In genomic region chr16:26723952-26724747, GRCm38 (mm10) we compare ENCODE assay signal across 18 mouse cellular contexts.
DNase-seq lines count a peak whose midpoint lies in the region; ATAC-seq lines count a peak whose summit lies in the region.
"Had no signal": no experiment of that assay in that cellular context is flagged by ENCODE, and none has a peak within 500 bp of the region (broad histone marks: within the 10 kb centered on the region; RNA-seq: fewer than 3 reads in every experiment).

No protein-coding gene starts in this region.

- DNase-seq in limb, embryonic 11.5 days (ENCODE audit: low spot score), result no peak
- no peak for DNase-seq in limb, embryonic 10.5 days (ENCODE audit: low spot score)
- peak; percentile 74 for DNase-seq in NIH3T3 (ENCODE audit: low read depth)
- DNase-seq in embryo, embryonic 11.5 days (ENCODE audit: low read depth, low spot score), result peak; percentile 7
- DNase-seq in forebrain, embryonic 10.5 days (ENCODE audit: extremely low spot score, low spot score), result no peak
- no peak for DNase-seq in left cerebral cortex, adult 8-10 months (ENCODE audit: low spot score in 2 of 2)
- DNase-seq in retina, embryonic 14.5 days (ENCODE audit: low spot score), result no peak
- DNase-seq: B cell, adult 2 months; cerebellum, adult 11 months; kidney, adult 2 months; kidney, postnatal 25 days; layer of hippocampus, adult 9-11 months; lung, postnatal 10 days had no signal

- H3K27ac ChIP-seq in limb, embryonic 11.5 days (replicated peaks; ENCODE audit: low read depth, low read length), result no peak overlapping the region
- H3K27ac ChIP-seq in limb, embryonic 10.5 days, result no peak overlapping the region
- H3K27ac ChIP-seq in forebrain, embryonic 10.5 days, result no peak overlapping the region
- H3K27ac ChIP-seq: forebrain, embryonic 13.5 days; hindbrain, postnatal 0 days; liver, embryonic 14.5 days; neural tube, embryonic 13.5 days had no signal

- no peaks in the 10 kb centered on the region for H3K9me3 ChIP-seq in limb, embryonic 11.5 days (ENCODE audit: control insufficient read depth, low read length)
- no peaks in the 10 kb centered on the region for H3K9me3 ChIP-seq in limb, embryonic 10.5 days (replicated peaks)
- no peaks in the 10 kb centered on the region for H3K9me3 ChIP-seq in forebrain, embryonic 10.5 days
- H3K9me3 ChIP-seq: forebrain, embryonic 13.5 days; neural tube, embryonic 13.5 days had no signal

- H3K27me3 ChIP-seq in limb, embryonic 11.5 days (ENCODE audit: control insufficient read depth, insufficient read depth, low read length), result no peaks in the 10 kb centered on the region
- no peaks in the 10 kb centered on the region for H3K27me3 ChIP-seq in limb, embryonic 10.5 days (ENCODE audit: low read depth, poor library complexity, severe bottlenecking)
- no peaks in the 10 kb centered on the region for H3K27me3 ChIP-seq in forebrain, embryonic 10.5 days (ENCODE audit: poor library complexity, severe bottlenecking)
- H3K27me3 ChIP-seq: forebrain, embryonic 13.5 days; neural tube, embryonic 13.5 days had no signal

- 49% methylated on average over 5 of the region's 5 CpGs for WGBS in limb, embryonic 11.5 days
- WGBS in limb, embryonic 10.5 days, result 62% methylated on average over 5 of the region's 5 CpGs
- WGBS in forebrain, embryonic 10.5 days, result 68% methylated on average over 5 of the region's 5 CpGs

- no peak overlapping the region for H3K9ac ChIP-seq in limb, embryonic 11.5 days (ENCODE audit: low read length)
- H3K9ac ChIP-seq: forebrain, embryonic 13.5 days; liver, embryonic 14.5 days; neural tube, embryonic 13.5 days had no signal

- H3K4me1 ChIP-seq in limb, embryonic 11.5 days (ENCODE audit: control insufficient read depth, insufficient read depth, low read length), result no peaks in the 10 kb centered on the region
- no peaks in the 10 kb centered on the region; the same call in 1 of the 2 replicates for H3K4me1 ChIP-seq in limb, embryonic 10.5 days
- no peaks in the 10 kb centered on the region for H3K4me1 ChIP-seq in forebrain, embryonic 10.5 days
- H3K4me1 ChIP-seq: forebrain, embryonic 13.5 days; neural tube, embryonic 13.5 days had no signal

- no peak overlapping the region for H3K4me2 ChIP-seq in limb, embryonic 11.5 days (ENCODE audit: low read depth, severe bottlenecking)
- H3K4me2 ChIP-seq: forebrain, embryonic 13.5 days; neural tube, embryonic 13.5 days had no signal

- H3K36me3 ChIP-seq in limb, embryonic 11.5 days (ENCODE audit: control insufficient read depth, insufficient read depth, low read length), result no peaks in the 10 kb centered on the region
- H3K36me3 ChIP-seq in limb, embryonic 10.5 days, result no peaks in the 10 kb centered on the region
- no peaks in the 10 kb centered on the region for H3K36me3 ChIP-seq in forebrain, embryonic 10.5 days (replicated peaks)
- H3K36me3 ChIP-seq: neural tube, embryonic 13.5 days had no signal

- no peak overlapping the region for H3K4me3 ChIP-seq in limb, embryonic 11.5 days (ENCODE audit: low read depth, low read length)
- H3K4me3 ChIP-seq in limb, embryonic 10.5 days, result no peak overlapping the region
- no peak overlapping the region for H3K4me3 ChIP-seq in forebrain, embryonic 10.5 days
- H3K4me3 ChIP-seq: forebrain, embryonic 13.5 days; neural tube, embryonic 13.5 days had no signal

- ATAC-seq in limb, embryonic 11.5 days (ENCODE audit: insufficient number of reproducible peaks, low FRiP score, low TSS enrichment, low read depth), result peak; percentile 39; the same call in 1 of the 2 replicates
- ATAC-seq in megakaryocyte, adult 5-6 weeks (ENCODE audit: poor library complexity, severe bottlenecking), result peak; percentile 25; the same call in 1 of the 2 replicates
- ATAC-seq: forebrain, embryonic 13.5 days; hindbrain, postnatal 0 days had no signal

Comparison
In these comparisons a context has a peak if more than half of its experiments do, and no peak if none do; other contexts are left out.
1. DNase-seq: peak in NIH3T3 (single experiment) and embryo, embryonic 11.5 days (single experiment); none in limb, embryonic 11.5 days (single experiment), limb, embryonic 10.5 days (single experiment), forebrain, embryonic 10.5 days (single experiment), left cerebral cortex, adult 8-10 months (0 of 2) and retina, embryonic 14.5 days (single experiment).